Mouse (Mus musculus) liver, embryonic 14.5 days (tissue): ENCODE data around the gene Prcd.

Experiments used
- CTCF ChIP-seq: IDR thresholded peaks from 2 replicates; pipeline ENCODE4 v1.5.1; 2016; ENCODE audit warnings: antibody characterized with exemption, low read depth, control low read depth
- EP300 ChIP-seq: IDR thresholded peaks from 2 replicates; pipeline ENCODE4 v1.6.1; 2016; ENCODE audit warnings: antibody characterized with exemption, low read depth

- TF ChIP-seq CTCF (no peak), EP300 (no peak)
Measured at GRCm38 (mm10) chr11:116609965-116610630, 43.2 kb upstream of the Prcd start.
